Mouse (Mus musculus) hindbrain, embryonic 13.5 days (tissue): ENCODE measurements at regions not wholly inside any gene's neighbourhood (a gene's known extent, or its start where the extent isn't known, plus 50 kb on each side); places are given as distances from the start of the nearest gene placed in this dataset.

Experiments used
- ATAC-seq: fragments of 200-750 bp; cut with Nextera tagmentation; 2 replicates; pipeline ENCODE4 v1.8.0; 2017; ENCODE audit warnings: moderate TSS enrichment; ENCODE audit not compliant: low FRiP score
- H3K27ac ChIP-seq: fragments of 300-500 bp; sonication (generic); 2 replicates; pipeline ENCODE4 v1.5.1; 2015; ENCODE audit warnings: inconsistent platforms, mild to moderate bottlenecking, moderate library complexity
- H3K27me3 ChIP-seq: fragments of 300-500 bp; sonication (generic); 2 replicates; pipeline ENCODE4 v1.6.1; 2015; ENCODE audit warnings: mild to moderate bottlenecking, inconsistent platforms
- H3K36me3 ChIP-seq: fragments of 300-500 bp; sonication (generic); 2 replicates; pipeline ENCODE4 v1.6.1; 2015; ENCODE audit warnings: mild to moderate bottlenecking, inconsistent platforms
- H3K4me1 ChIP-seq: fragments of 300-500 bp; sonication (generic); replicated peaks from 2 replicates; pipeline ENCODE4 v1.6.1; 2015; ENCODE audit warnings: inconsistent platforms
- H3K4me2 ChIP-seq: fragments of 300-500 bp; sonication (generic); 2 replicates; pipeline ENCODE4 v1.6.1; 2015; ENCODE audit warnings: inconsistent platforms, mild to moderate bottlenecking, moderate library complexity
- H3K4me3 ChIP-seq: fragments of 300-500 bp; sonication (generic); 2 replicates; pipeline ENCODE4 v1.5.1; 2015; ENCODE audit warnings: mild to moderate bottlenecking, inconsistent platforms
- H3K9ac ChIP-seq: fragments of 300-500 bp; sonication (generic); 2 replicates; pipeline ENCODE4 v1.6.1; 2015; ENCODE audit warnings: mild to moderate bottlenecking, inconsistent platforms
- H3K9me3 ChIP-seq: fragments of 300-500 bp; sonication (generic); 2 replicates; pipeline ENCODE4 v1.6.1; 2016; ENCODE audit warnings: inconsistent platforms
- WGBS: fragments of 180-500 bp; shearing (Covaris S2); methylation state at CpG from one replicate; pipeline ENCODE4 v1.1.7; 2015; 5-methylcytosine and 5-hydroxymethylcytosine counted together

- no peaks in the 10 kb centered on the region for H3K9me3 ChIP-seq
- H3K4me1 ChIP-seq: no peaks in the 10 kb centered on the region
- no peaks in the 10 kb centered on the region for H3K27me3 ChIP-seq
- H3K4me2 ChIP-seq: 0 out of 2 replicates have a peak overlapping the region, but pooled peaks have one; percentile 15
- 25% methylated on average over 4 of the region's 4 CpGs for WGBS
- no peak overlapping the region for H3K27ac ChIP-seq
- no peak overlapping the region for H3K9ac ChIP-seq
- no peaks in the 10 kb centered on the region for H3K36me3 ChIP-seq
- ATAC-seq: no peak
- H3K4me3 ChIP-seq: no peak overlapping the region
Measured at GRCm38 (mm10) chrX:143996716-143997115, 63.6 kb upstream of the Dcx start.
